Mouse (Mus musculus) C2C12 (cell line): ENCODE results near the gene Slc35e4. TPM values are rescaled to one million over a fixed set of nuclear protein-coding genes. Genes with fewer than 3 reads are reported as not detected.

ENCODE experiments used
- H3K27me3 ChIP-seq: one replicate; pipeline ENCODE4 v1.6.1; 2011; ENCODE audit not compliant: control insufficient read depth, insufficient read depth, insufficient read length
- H3K36me3 ChIP-seq: one replicate; pipeline ENCODE4 v1.6.1; 2011; ENCODE audit not compliant: control insufficient read depth, insufficient read depth
- H3K4me3 ChIP-seq: one replicate; pipeline ENCODE4 v1.5.1; 2011; ENCODE audit warnings: mild to moderate bottlenecking, control low read depth; ENCODE audit not compliant: poor library complexity, insufficient read depth, severe bottlenecking
- H3K79me2 ChIP-seq: one replicate; pipeline ENCODE4 v1.6.1; 2011; ENCODE audit not compliant: control insufficient read depth, insufficient read depth
- H3K79me3 ChIP-seq: one replicate; pipeline ENCODE4 v1.6.1; 2011; ENCODE audit warnings: low read depth, control low read depth
- H3ac ChIP-seq: one replicate; pipeline ENCODE3; 2011; ENCODE audit warnings: low read depth; ENCODE audit not compliant: control insufficient read depth, insufficient read length
- CEBPB ChIP-seq: IDR thresholded peaks from one replicate; pipeline ENCODE4 v1.6.1; 2011; ENCODE audit warnings: low read depth, mild to moderate bottlenecking, control low read depth, moderate library complexity
- CTCF ChIP-seq: IDR thresholded peaks from one replicate; pipeline ENCODE4 v1.5.1; 2011; ENCODE audit not compliant: control insufficient read depth, insufficient read depth, insufficient read length
- FOSL1 ChIP-seq: IDR thresholded peaks from one replicate; pipeline ENCODE4 v1.8.0; 2011; ENCODE audit warnings: mild to moderate bottlenecking, low read length; ENCODE audit not compliant: poor library complexity, insufficient read depth, severe bottlenecking
- MAX ChIP-seq: IDR thresholded peaks from one replicate; pipeline ENCODE4 v1.6.1; 2011; ENCODE audit warnings: mild to moderate bottlenecking, control low read depth
- MYOD1 ChIP-seq: IDR thresholded peaks from one replicate; pipeline ENCODE4 v1.6.1; 2011; ENCODE audit warnings: low read depth; ENCODE audit not compliant: control insufficient read depth, insufficient read length
- MYOG ChIP-seq: IDR thresholded peaks from one replicate; pipeline ENCODE4 v1.6.1; 2011; ENCODE audit not compliant: control insufficient read depth, insufficient read length; ENCODE audit errors: extremely low read depth
- USF1 ChIP-seq: IDR thresholded peaks from one replicate; pipeline ENCODE4 v1.6.1; 2011; ENCODE audit warnings: low read depth, mild to moderate bottlenecking, control low read depth, moderate library complexity
- polyA plus RNA-seq: library from polyadenylated mRNA; unstranded; fragments of >200 nt; fragmentation: generic; extraction: Trizol; gene quantifications from one replicate; pipeline ENCODE4 v1.2.1, GENCODE M21; 2012; ENCODE audit warnings: missing spikeins

Slc35e4 gene
- polyA plus RNA-seq, 1 experiment, result 58.0 TPM

DNA sequence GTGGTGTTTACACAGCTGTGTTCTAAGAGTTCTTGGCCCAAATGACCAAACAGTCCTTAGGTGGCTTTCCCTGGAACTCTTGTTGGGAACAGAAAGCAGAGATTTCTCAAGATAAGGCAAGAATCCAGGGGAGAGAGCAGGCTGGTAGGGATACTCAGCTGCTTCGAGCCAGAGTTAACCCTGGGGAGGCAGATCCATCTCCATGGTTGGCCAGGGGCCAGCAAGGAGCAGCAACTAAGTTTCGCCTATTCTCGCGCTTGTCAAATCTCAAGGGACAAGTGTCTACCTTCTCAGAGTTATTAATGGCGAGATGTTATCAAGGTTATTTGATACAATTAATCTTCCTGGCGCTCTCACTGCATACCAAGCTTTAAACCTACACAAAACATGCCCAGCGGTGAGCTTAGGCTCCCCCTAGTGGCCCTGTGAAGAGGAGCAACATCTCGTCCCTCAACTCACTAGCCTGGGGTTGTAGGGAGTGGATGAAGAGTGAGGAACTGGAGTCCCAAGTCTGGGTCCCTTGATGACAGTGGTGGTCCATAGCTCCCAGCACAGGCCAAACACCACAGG is 6.9 kb upstream of the Slc35e4 start:
- no peaks in the 10 kb centered on the region for H3K79me3 ChIP-seq
- no peak overlapping the region for H3K4me3 ChIP-seq
- TF ChIP-seq USF1 (no peak), MYOD1 (peak; percentile 17), FOSL1 (no peak), CTCF (peak; percentile 78)
- peaks cover 8% of the 10 kb centered on the region for H3K27me3 ChIP-seq
- H3K36me3 ChIP-seq, result no peaks in the 10 kb centered on the region
- no peak overlapping the region for H3ac ChIP-seq
- no peaks in the 10 kb centered on the region for H3K79me2 ChIP-seq

DNA sequence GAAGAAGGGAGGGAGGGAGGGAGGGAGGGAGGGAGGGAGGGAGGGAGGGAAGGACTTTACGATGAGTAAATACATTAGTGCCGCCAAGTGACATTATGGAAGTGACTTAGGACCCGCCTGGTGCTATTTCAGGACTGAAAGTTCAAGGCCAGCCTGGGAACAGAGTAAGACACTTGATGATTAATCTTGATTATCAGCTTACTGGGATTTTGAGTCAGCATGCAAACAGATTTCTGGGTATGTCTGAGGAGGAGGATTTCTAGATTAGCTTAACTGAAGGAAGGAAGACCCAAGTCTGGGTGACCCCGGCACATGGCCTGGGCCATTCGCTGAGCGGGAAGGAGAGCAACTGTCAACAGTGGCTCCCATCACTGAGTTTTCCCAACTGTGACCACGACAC is 6.0 kb upstream of the Slc35e4 start:
- H3K27me3 ChIP-seq, result peaks cover 4% of the 10 kb centered on the region
- H3ac ChIP-seq, result no peak overlapping the region
- H3K36me3 ChIP-seq, result no peaks in the 10 kb centered on the region
- TF ChIP-seq MAX (no peak), FOSL1 (no peak), CTCF (no peak), USF1 (no peak), MYOD1 (no peak), CEBPB (no peak), MYOG (no peak)
- no peaks in the 10 kb centered on the region for H3K79me2 ChIP-seq
- no peaks in the 10 kb centered on the region for H3K79me3 ChIP-seq
- H3K4me3 ChIP-seq, result no peak overlapping the region

DNA sequence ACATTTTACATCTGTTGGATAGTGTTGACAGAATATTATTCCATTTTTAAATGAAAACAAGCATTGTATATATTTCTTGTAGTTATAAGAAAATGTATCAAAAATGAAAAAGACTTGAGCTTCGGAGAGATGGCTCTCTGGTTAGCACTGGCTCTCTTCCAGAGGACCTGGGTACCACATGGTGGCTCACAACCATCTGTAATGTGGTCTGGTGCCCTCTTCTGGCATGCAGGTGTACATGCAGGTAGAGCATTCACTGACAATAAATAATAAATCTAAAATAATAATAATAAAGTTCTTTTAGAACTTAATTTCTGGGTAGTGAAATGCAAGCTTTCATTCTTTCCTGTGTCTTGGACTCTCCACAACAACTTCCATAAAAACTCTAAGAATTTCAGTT is 4.3 kb upstream of the Slc35e4 start:
- Histone ChIP-seq H3K79me3 (no peaks in the 10 kb centered on the region), H3K79me2 (no peaks in the 10 kb centered on the region), H3K4me3 (no peak overlapping the region), H3K36me3 (no peaks in the 10 kb centered on the region), H3ac (no peak overlapping the region), H3K27me3 (no peaks in the 10 kb centered on the region)
- no peak for TF ChIP-seq CEBPB
- no peak for TF ChIP-seq MYOG
- no peak for TF ChIP-seq USF1
- TF ChIP-seq CTCF, result no peak
- peak; percentile 46 for TF ChIP-seq MAX

DNA sequence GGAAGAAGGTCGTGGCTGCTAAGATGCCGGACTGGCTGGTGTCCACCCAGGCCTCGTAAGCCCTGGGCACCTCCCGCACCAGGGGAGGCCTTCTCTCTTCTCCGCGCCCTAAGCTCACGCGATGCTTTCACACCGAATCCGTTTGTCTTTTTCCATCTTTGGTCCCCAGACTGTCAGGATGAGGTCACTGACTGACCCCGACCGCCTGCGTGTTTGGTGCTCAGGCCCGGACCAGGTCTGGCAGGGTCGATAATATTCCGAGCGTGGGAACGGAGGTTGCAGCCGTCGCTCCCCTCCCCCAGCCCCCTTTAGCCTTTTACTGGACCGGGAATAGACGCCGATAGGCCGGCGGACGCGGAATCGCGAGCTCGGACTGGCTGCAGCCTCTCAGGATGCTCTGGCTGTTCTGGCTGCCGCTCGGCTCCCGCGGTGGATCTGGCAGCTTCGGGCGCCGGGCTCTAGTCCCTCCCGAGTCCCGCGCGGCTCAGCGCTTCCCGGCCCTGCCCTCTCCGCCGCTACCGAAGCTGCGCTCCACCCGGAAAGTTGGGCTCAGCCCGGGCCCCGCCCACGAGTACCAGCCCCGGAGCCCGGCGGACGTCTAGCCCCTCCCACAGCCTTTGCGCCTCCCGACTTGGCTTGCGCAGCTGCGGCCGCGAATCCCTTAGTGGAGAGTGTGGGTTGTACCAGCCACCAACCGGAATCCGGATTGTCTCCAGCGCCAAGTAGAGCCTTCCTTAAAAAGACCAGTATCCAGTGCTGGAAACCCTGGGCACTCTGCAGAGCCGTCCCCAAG is 952 bp downstream of the Slc35e4 start:
- peaks cover 52% of the 10 kb centered on the region for H3K79me2 ChIP-seq
- peak overlapping the region; percentile 91 for H3K4me3 ChIP-seq
- peaks cover 47% of the 10 kb centered on the region for H3K79me3 ChIP-seq
- peaks cover 12% of the 10 kb centered on the region for H3K36me3 ChIP-seq
- no peaks in the 10 kb centered on the region for H3K27me3 ChIP-seq
- peak overlapping the region; percentile 72 for H3ac ChIP-seq
- TF ChIP-seq CEBPB, result no peak
- TF ChIP-seq FOSL1, result no peak
- no peak for TF ChIP-seq CTCF
- TF ChIP-seq USF1, result no peak
- no peak for TF ChIP-seq MYOG
- TF ChIP-seq MAX, result no peak
- TF ChIP-seq MYOD1, result no peak

DNA sequence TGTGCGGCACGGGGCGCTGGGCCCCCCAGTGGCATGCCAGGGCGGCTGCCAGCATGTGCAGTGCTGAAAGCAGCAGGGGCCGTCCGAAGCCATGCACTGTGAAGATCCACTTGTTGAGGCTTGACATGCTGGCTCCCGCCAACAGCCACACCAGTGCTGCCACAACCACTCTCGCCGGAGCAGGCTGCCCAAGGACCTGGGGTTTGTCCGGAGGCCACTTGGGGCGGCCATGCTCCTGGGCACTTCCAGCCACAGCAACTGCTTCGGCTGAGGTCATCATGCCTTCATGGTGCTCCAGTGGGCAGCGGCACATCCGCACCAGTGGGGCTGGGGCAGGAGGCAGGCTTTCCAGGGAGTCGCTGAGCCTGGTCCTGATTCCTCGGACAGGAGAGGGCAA is 1.6 kb downstream of the Slc35e4 start:
- no peaks in the 10 kb centered on the region for H3K27me3 ChIP-seq
- peak overlapping the region; percentile 91 for H3K4me3 ChIP-seq
- H3ac ChIP-seq, result peak overlapping the region; percentile 72
- H3K79me2 ChIP-seq, result peaks cover 58% of the 10 kb centered on the region
- H3K36me3 ChIP-seq, result peaks cover 18% of the 10 kb centered on the region
- TF ChIP-seq MAX (no peak), MYOD1 (no peak), USF1 (no peak), MYOG (no peak), CTCF (no peak), FOSL1 (no peak), CEBPB (no peak)
- H3K79me3 ChIP-seq, result peaks cover 53% of the 10 kb centered on the region
